Mouse (Mus musculus): Measurements from ENCODE around the gene Fabp7. TPM values are rescaled to one million over a fixed set of nuclear protein-coding genes. Genes with fewer than 3 reads are reported as not detected.

Fabp7 gene
- polyA plus RNA-seq, 1 experiment = 14.0 TPM

DNA sequence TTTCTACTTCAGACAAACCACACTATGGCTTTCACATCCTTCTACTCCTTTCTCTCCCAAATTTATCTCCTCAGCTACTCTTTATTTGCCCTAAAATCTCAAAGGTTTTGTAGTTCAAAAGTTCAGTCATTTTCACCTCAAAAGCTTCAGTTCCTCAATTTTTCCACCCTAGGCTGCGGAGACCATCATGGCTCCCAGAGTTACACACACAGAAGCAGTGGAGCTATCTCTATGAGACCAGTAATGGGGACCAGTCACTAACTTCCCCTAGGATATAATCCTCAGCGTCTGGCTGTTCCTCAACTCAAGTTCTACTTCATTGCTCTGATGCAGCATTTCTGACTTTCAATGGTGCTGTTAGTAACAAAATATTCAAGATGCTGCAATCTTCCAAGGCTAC is 25.7 kb upstream of the Fabp7 start:
- Histone ChIP-seq H3K4me3 (ENCODE audit: insufficient read depth, low read length) (no peak overlapping the region), H3K27ac (ENCODE audit: insufficient read depth, low read length) (no peak overlapping the region), H3K4me1 (ENCODE audit: control insufficient read depth, insufficient read depth, low read length) (no peaks in the 10 kb centered on the region)
- TF ChIP-seq CTCF (IDR thresholded peaks at IDR 0.05; ENCODE audit: borderline replicate concordance, insufficient read depth, low read length) (no peak), POLR2A (IDR thresholded peaks at IDR 0.05; ENCODE audit: low read depth, low read length) (no peak)

DNA sequence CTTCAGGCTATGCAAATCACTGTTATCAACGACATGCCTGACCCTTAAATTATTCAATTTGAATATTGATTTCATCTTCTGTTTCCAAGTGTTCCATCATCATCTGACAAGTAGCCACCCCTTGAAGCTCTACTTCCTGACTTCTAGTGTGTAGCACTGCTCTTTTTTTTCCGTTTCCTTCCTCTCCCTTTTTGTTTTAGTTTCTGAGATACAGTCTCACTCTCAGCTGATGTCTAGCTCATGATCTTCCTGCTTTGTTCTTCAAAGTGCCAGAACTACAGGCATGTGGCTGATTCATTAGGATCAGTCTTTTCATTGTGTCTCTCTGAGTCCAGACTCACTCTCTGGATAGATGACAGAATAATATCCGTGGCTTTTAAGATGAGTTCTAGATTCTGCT is 24.0 kb upstream of the Fabp7 start:
- no peak overlapping the region for H3K4me3 ChIP-seq (ENCODE audit: insufficient read depth, low read length)
- H3K27ac ChIP-seq (ENCODE audit: insufficient read depth, low read length) = no peak overlapping the region
- TF ChIP-seq POLR2A (IDR thresholded peaks at IDR 0.05; ENCODE audit: low read depth, low read length) = no peak
- no peak for TF ChIP-seq CTCF (IDR thresholded peaks at IDR 0.05; ENCODE audit: borderline replicate concordance, insufficient read depth, low read length)
- no peaks in the 10 kb centered on the region for H3K4me1 ChIP-seq (ENCODE audit: control insufficient read depth, insufficient read depth, low read length)

DNA sequence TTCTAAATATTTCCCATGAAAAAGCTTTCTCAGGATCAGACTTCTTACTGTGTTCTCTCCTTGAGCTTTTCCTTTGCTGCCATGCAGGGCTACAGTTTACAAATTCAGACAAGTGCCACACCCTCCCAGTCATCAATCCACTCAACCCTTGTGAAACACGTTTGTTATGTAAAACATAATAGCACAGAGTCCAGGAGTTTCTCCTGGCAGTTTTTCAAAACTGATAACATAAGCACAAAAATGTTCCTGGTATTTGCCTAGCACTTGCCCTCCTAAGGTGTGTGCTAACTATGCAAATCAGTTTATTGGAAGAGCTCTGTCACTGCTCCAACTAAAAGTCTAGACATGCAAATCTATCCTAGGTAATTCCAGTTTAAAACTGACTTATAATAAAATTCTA is 21.6 kb upstream of the Fabp7 start:
- Histone ChIP-seq H3K27ac (ENCODE audit: insufficient read depth, low read length) (no peak overlapping the region), H3K4me3 (ENCODE audit: insufficient read depth, low read length) (no peak overlapping the region), H3K4me1 (ENCODE audit: control insufficient read depth, insufficient read depth, low read length) (no peaks in the 10 kb centered on the region)
- TF ChIP-seq CTCF (IDR thresholded peaks at IDR 0.05; ENCODE audit: borderline replicate concordance, insufficient read depth, low read length) = no peak
- no peak for TF ChIP-seq POLR2A (IDR thresholded peaks at IDR 0.05; ENCODE audit: low read depth, low read length)

DNA sequence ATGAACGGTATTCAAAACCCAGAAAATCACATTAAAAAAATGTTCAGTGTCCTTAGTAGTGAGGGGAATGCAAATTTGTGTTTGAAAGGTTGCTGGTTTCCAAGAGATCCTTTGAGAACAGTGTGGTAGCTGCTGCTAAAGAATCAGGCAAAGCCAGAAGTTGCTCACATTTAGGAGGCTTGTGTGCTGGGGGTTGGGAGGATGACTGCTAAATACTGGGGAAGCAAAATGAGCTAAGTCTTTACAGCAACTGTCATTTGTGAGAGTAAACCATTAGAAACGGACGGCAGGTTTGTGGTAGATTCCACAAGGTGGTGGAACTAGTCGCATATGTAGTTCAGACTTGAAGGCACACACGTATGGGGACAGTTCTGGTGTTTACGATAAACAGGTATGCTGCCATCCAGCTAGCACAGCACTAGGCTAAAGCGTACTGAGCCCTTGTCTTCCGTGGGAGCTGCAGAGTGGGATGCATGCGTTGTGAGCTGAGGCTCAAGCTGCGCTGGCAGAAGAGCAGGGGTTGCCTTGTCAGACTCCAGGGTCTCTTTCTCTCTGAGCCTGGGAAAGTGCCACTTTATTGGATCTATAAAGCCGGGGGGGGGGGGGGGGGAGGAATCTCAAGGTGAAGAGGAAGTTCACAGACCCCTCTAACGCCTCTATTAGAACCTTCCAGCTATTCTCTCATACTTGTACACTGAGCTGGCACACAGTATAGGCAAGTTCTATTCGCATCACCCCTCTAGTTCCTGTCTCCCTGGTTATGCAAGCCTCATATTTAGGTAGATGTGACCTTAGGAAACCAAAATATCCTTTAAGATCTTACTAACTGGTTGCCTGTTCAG is 1.2 kb upstream of the Fabp7 start:
- no peak for TF ChIP-seq CTCF (IDR thresholded peaks at IDR 0.05; ENCODE audit: borderline replicate concordance, insufficient read depth, low read length)
- no peak for TF ChIP-seq POLR2A (IDR thresholded peaks at IDR 0.05; ENCODE audit: low read depth, low read length)
- Histone ChIP-seq H3K4me3 (ENCODE audit: insufficient read depth, low read length) (no peak overlapping the region), H3K4me1 (ENCODE audit: control insufficient read depth, insufficient read depth, low read length) (peaks cover 2% of the 10 kb centered on the region; the same call in 1 of the 2 replicates), H3K27ac (ENCODE audit: insufficient read depth, low read length) (no peak overlapping the region)

DNA sequence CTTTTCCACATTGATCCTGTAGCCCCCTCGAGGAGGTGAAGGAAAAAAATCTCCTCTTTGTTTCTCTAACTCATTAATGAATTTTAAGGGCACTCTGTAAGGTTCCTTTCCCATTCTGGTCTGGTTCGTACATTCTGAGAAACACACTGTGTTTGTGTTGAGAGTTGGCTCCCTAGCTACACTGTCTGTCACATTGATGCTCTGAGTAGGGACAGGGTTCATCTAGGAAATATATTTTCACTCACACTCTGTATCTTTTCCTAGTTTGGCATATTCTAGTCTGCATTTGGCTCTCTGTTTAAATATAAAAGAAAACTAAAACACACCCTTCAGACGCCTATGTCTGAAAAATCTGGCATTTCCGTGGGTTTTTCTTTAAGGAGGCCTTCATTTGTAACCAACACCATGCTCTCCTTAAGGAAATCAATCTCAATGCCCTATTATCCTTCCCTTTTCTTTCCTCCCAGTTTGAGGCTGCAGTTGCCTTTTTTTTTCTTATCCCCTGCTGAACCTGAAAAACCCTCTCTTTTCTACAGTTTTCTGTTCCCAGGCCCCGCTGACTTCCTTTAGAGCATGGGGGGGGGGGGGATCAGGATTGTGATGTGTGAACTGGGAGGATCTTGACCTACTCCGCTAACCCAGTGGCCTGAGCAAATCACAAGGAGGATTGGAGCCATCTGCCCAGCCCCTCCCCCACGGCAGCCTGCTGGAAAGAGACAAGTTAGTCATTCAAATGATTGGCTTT is 378 bp upstream of the Fabp7 start:
- H3K4me3 ChIP-seq (ENCODE audit: insufficient read depth, low read length) = no peak overlapping the region
- H3K27ac ChIP-seq (ENCODE audit: insufficient read depth, low read length) = no peak overlapping the region
- TF ChIP-seq CTCF (IDR thresholded peaks at IDR 0.05; ENCODE audit: borderline replicate concordance, insufficient read depth, low read length) = no peak
- TF ChIP-seq POLR2A (IDR thresholded peaks at IDR 0.05; ENCODE audit: low read depth, low read length) = no peak
- peaks cover 2% of the 10 kb centered on the region; the same call in 1 of the 2 replicates for H3K4me1 ChIP-seq (ENCODE audit: control insufficient read depth, insufficient read depth, low read length)

DNA sequence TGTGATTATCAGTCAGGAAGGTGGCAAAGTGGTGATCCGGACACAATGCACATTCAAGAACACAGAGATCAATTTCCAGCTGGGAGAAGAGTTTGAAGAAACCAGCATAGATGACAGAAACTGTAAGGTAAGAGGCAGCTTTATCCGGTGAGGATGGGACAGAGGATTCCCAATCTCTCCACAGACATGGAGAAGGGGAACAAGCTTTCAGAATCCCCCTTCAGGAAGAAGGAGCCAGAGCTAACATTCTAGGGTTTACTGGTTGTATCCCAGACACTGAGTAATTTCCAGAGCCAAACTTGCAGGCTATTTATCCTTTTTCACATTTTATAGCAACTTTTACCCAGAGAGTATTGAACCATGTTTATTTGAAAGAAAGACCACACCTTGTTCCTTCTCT is 871 bp downstream of the Fabp7 start:
- Histone ChIP-seq H3K4me3 (ENCODE audit: insufficient read depth, low read length) (no peak overlapping the region), H3K27ac (ENCODE audit: insufficient read depth, low read length) (no peak overlapping the region), H3K4me1 (ENCODE audit: control insufficient read depth, insufficient read depth, low read length) (peaks cover 2% of the 10 kb centered on the region; the same call in 1 of the 2 replicates)
- TF ChIP-seq POLR2A (IDR thresholded peaks at IDR 0.05; ENCODE audit: low read depth, low read length) = no peak
- TF ChIP-seq CTCF (IDR thresholded peaks at IDR 0.05; ENCODE audit: borderline replicate concordance, insufficient read depth, low read length) = no peak

DNA sequence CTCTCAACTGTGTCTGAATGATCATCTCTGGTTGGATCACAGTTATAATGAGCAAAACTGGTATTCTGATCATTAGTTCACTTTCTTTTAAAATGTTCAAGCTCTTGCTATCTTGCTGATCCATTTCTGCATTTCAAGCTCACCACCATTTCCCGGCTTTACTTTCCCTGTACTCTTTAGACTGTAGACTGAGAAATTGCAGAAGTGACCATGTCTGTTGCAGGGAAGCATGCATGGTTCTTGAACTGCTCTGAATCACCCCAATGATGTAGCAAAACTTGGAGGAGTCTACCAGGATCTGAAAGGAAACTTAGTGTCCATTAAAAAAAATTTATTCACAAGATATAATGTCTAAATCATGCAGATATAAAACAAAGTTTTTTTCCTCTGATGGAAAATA is 8.3 kb downstream of the Fabp7 start:
- no peak for TF ChIP-seq CTCF (IDR thresholded peaks at IDR 0.05; ENCODE audit: borderline replicate concordance, insufficient read depth, low read length)
- no peak for TF ChIP-seq POLR2A (IDR thresholded peaks at IDR 0.05; ENCODE audit: low read depth, low read length)
- H3K27ac ChIP-seq (ENCODE audit: insufficient read depth, low read length) = no peak overlapping the region
- H3K4me3 ChIP-seq (ENCODE audit: insufficient read depth, low read length) = no peak overlapping the region
- no peaks in the 10 kb centered on the region for H3K4me1 ChIP-seq (ENCODE audit: control insufficient read depth, insufficient read depth, low read length)

DNA sequence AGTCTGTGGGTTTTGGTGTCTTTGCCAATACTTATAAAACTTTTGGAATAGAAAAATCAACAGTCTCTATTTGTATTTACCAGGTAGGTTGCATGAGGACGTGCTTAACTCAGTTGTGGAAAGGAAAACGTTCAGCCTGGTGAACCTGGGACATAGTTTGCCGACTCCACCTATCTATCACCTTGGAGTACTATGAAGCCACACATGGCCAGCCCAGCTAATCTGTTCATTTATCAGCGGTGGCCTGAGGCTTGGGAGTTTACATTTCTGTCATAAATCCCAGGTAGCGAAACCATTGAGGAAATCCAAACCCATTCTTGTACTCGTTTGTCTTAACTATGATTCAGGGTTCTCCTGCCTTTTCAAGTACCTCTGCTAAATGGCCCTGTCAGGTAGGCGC is 9.3 kb downstream of the Fabp7 start, which contains the start of gene Smpdl3a:
TSS of gene Smpdl3a (plus strand) at position 318 of the 400 bp plus-strand sequence.
- Histone ChIP-seq H3K4me1 (ENCODE audit: control insufficient read depth, insufficient read depth, low read length) (no peaks in the 10 kb centered on the region), H3K27ac (ENCODE audit: insufficient read depth, low read length) (no peak within 1 kb of the TSS)

DNA sequence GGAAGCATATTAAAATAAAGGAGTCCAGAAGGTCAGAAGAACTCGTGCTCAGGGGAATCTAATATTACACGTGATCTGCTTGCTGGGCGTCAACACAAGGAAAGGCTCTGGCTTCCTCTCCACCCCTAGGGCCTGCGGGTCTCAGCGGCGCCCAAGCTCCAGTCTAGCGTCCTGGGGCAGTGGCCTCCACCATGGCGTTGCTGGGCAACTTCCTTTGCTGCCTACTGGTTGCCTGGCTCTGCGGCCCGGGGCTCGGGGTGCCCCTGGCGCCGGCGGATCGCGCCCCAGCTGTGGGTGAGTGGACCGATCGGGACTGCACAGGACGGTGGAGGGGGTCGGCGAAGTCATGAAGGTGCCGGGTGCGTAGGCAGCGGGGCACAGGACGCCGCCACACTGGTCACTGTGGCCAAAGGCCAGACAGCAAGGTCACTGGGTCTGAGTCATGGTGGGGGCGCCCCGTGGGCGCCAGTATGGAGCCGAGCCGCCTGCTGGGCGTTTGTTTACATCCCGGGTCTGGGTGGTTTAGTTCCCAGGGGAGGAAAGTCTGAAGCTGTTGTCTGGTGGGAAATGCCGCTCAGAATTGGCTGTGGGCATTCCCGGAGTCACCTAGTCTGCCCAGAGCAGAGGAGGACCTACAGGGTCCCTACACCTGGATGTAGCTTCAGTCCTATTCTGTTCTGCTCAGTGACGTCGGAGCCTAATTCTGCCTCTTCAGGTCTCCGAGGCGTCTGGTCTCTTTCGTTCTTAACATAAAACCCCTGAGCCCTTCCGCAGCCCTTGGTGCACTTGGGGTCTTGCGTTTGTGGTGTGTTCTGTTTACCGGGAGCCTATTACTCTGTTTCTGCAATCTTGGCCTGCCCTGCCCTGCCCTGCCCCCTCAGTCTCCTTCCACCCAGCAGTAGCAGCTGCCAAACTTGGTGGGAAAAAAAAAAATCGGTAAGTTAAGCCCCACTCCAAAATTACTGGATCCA is 10.1 kb downstream of the Fabp7 start:
- TF ChIP-seq POLR2A (IDR thresholded peaks at IDR 0.05; ENCODE audit: low read depth, low read length) (no peak), CTCF (IDR thresholded peaks at IDR 0.05; ENCODE audit: borderline replicate concordance, insufficient read depth, low read length) (no peak)
- H3K27ac ChIP-seq (ENCODE audit: insufficient read depth, low read length) = no peak overlapping the region

More for the DNA sequence above, 9.3 kb downstream of the Fabp7 start, which contains the start of gene Smpdl3a:
- TF ChIP-seq POLR2A (IDR thresholded peaks at IDR 0.05; ENCODE audit: low read depth, low read length) (no peak), CTCF (IDR thresholded peaks at IDR 0.05; ENCODE audit: borderline replicate concordance, insufficient read depth, low read length) (no peak)
- H3K4me3 ChIP-seq (ENCODE audit: insufficient read depth, low read length) = peak within 1 kb of the TSS; percentile 39

More for the DNA sequence above, 10.1 kb downstream of the Fabp7 start:
- Histone ChIP-seq H3K4me3 (ENCODE audit: insufficient read depth, low read length) (peak overlapping the region; percentile 39), H3K4me1 (ENCODE audit: control insufficient read depth, insufficient read depth, low read length) (no peaks in the 10 kb centered on the region)

All from embryonic fibroblast, embryonic 13.5 days (primary cell).